ENCODE assay signal across 9 mouse cellular contexts in genomic region chrX:18442066-18442465, GRCm38 (mm10). TPM values are rescaled to one million over a fixed set of nuclear protein-coding genes. Genes with fewer than 3 reads are reported as not detected.
DNase-seq lines count a peak whose midpoint lies in the region; ATAC-seq and TF ChIP-seq lines count a peak whose summit lies in the region.
"Had no signal": no experiment of that assay in that cellular context is flagged by ENCODE, and none has a peak within 500 bp of the region (broad histone marks: within the 10 kb centered on the region; RNA-seq: fewer than 3 reads in every experiment).

No protein-coding gene starts in this region.

- H3K4me2 ChIP-seq in heart, embryonic 12.5 days, result no peak overlapping the region
- H3K4me2 ChIP-seq: limb, embryonic 15.5 days had no signal

- no peaks in the 10 kb centered on the region for H3K79me2 ChIP-seq in heart, adult 2 months (replicated peaks; ENCODE audit: control insufficient read depth, insufficient read depth, low read length)

- 0 out of 2 replicates have a peak, but pooled peaks have one; percentile 16 for TF ChIP-seq POLR2A in heart, adult 2 months (IDR thresholded peaks at IDR 0.05; ENCODE audit: insufficient read depth, low read depth, low read length)

- peaks cover 2% of the 10 kb centered on the region; the same call in 1 of the 2 replicates for H3K4me1 ChIP-seq in heart, adult 2 months (ENCODE audit: control insufficient read depth, insufficient read depth, low read length)
- no peaks in the 10 kb centered on the region for H3K4me1 ChIP-seq in heart, embryonic 12.5 days (replicated peaks)
- H3K4me1 ChIP-seq: limb, embryonic 15.5 days had no signal

- no peak for TF ChIP-seq EP300 in heart, adult 2 months (IDR thresholded peaks at IDR 0.05; ENCODE audit: insufficient read depth, low read depth, low read length)

- WGBS in heart, adult 2 months, result 16% methylated on average over 5 of the region's 5 CpGs
- WGBS in heart, embryonic 12.5 days, result 30% methylated on average over 5 of the region's 5 CpGs

- no peaks in the 10 kb centered on the region for H3K9me3 ChIP-seq in heart, embryonic 12.5 days (replicated peaks)
- H3K9me3 ChIP-seq: limb, embryonic 15.5 days had no signal

- ATAC-seq in heart, embryonic 12.5 days (ENCODE audit: insufficient number of reproducible peaks, low FRiP score), result no peak

- H3K36me3 ChIP-seq in heart, adult 2 months (ENCODE audit: control insufficient read depth, insufficient read depth, low read length), result 0 out of 2 replicates have a peak, but pooled peaks cover 2% of the 10 kb centered on the region
- no peaks in the 10 kb centered on the region for H3K36me3 ChIP-seq in heart, embryonic 12.5 days
- H3K36me3 ChIP-seq: limb, embryonic 15.5 days had no signal

- no peak overlapping the region for H3K9ac ChIP-seq in heart, adult 2 months (ENCODE audit: low read depth, low read length)
- no peak overlapping the region for H3K9ac ChIP-seq in heart, embryonic 12.5 days
- H3K9ac ChIP-seq: limb, embryonic 15.5 days had no signal

- intact Hi-C loops in heart, adult 2 months (cut with DNase I), result loop anchor here (2.0 to 10.0 kb wide), 4 partner anchors 15 to 1547 kb away; partner anchors contain the start of gene Kdm6a

- H3K27ac ChIP-seq in heart, adult 2 months, result peak overlapping the region; percentile 33
- H3K27ac ChIP-seq in heart, embryonic 12.5 days (ENCODE audit: poor library complexity, severe bottlenecking), result no peak overlapping the region
- H3K27ac ChIP-seq: limb, embryonic 15.5 days had no signal

- peak; percentile 94 for TF ChIP-seq CTCF in heart, adult 2 months (IDR thresholded peaks at IDR 0.05)

- no peaks in the 10 kb centered on the region for H3K27me3 ChIP-seq in heart, adult 2 months (ENCODE audit: control insufficient read depth, insufficient read depth, low read length)
- H3K27me3 ChIP-seq in heart, embryonic 12.5 days (replicated peaks), result no peaks in the 10 kb centered on the region
- H3K27me3 ChIP-seq: limb, embryonic 15.5 days had no signal

- peak; percentile 30 to 39 for DNase-seq in heart, adult 2 months
- DNase-seq in MN1 (ENCODE audit: low spot score), result peak; percentile 80
- DNase-seq in cerebellum, adult 9-10 months, result peak; percentile 90
- DNase-seq in gastrocnemius, adult 18-20 months (ENCODE audit: low spot score), result peak; percentile 46
- DNase-seq in layer of hippocampus, adult 18-20 months (ENCODE audit: low spot score in 2 of 2), result peak; percentile 19 to 85
- peak; percentile 58 for DNase-seq in lung, postnatal 14 days
- DNase-seq in skeletal muscle tissue, adult 2 months (ENCODE audit: low read depth, low spot score), result peak; percentile 47

- H3K4me3 ChIP-seq in heart, adult 2 months, result no peak overlapping the region
- no peak overlapping the region for H3K4me3 ChIP-seq in heart, embryonic 12.5 days
- H3K4me3 ChIP-seq: limb, embryonic 15.5 days had no signal

RNA-seq across cellular contexts. Expression of gene 4930578C19Rik, which starts 19.1 kb away (rescaled TPM):
- 1 to 10 TPM; 6.2 to 6.7 TPM for total RNA-seq in heart, adult 2 months (2021)
- polyA plus RNA-seq in heart, adult 2 months (2012; rRNA removed), result 6.2 and 9.9 TPM in 2 replicates
- polyA plus RNA-seq in heart, embryonic 12.5 days (2016; fragmentation: Nextera tagmentation; extraction: Ambion mirVana), result not detected in 2 replicates
- 1 to 10 TPM; 1.9 to 2.0 TPM for total RNA-seq in gastrocnemius, adult 18-20 months (2021)
- total RNA-seq in layer of hippocampus, adult 18-20 months (2021), result 1 to 10 TPM; 1.1 to 1.3 TPM

Comparison
In these comparisons a context has a peak if more than half of its experiments do, and no peak if none do; other contexts are left out.
1. DNase-seq: peak in every context shown above with its lines; median percentile 90 in cerebellum, adult 9-10 months; 80 in MN1; 58 in lung, postnatal 14 days; 52 in layer of hippocampus, adult 18-20 months; 47 in skeletal muscle tissue, adult 2 months; 46 in gastrocnemius, adult 18-20 months; 34 in heart, adult 2 months.